Mouse (Mus musculus): ENCODE data around the gene Pld4.
"Not testable (repeated sequence)": the region's sequence is repeated elsewhere in the genome, so short reads cannot be mapped to it uniquely, and the experiment has no call there.

Pld4 gene

DNA sequence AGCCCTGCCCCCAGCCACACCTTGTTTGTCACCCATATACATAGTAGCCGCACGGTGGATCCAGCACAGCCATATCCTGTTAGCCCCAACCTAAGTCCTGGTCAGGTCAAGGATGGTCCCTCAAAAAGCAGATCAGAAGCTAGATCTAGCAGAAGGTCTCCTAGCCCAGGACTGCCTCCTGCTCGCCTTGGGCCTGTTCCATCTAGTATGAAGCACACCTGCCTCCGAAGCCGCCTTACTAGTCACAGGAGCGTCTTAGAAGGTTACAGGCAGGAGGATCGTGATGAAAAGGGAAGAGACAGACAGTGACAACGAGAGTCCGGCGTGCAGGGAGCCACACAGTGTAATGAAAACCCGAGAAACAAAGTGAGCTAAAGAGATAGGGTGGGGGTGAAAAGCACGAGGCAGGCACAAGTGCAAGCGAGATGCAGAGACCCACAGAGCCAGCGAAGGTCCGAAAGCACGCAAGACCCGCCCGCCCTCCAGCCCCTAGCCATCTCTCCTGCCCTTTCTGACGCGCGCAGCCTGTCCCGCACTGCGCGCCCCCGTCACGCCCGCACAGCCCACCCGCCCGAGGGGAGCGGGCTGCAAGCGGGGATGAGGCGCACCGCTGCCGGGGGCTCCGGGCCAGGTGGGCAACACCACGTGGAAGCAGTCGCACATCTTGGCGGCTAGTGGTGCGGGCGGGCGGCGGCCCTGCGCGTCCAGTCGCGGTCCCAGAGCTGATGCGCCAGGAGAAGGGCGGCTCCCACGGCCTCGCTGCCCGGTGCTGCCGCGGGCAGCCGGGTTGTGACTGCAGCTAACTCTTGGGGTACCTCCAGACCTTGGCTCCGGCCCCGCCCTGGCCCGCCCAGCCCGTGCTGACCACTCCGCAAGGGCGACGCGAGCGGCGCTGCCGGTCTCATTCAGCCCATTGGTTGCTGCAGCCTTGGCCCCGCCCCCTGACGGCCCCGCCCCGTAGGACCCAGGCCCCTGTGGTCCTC, 41.7 kb downstream of the Pld4 start, which contains the start of gene Ahnak2:
Gene Ahnak2, minus strand, starts transcription at position 794 of the 983 bp plus-strand sequence.
- DNase-seq (ENCODE audit: low spot score), result peak; percentile 71

DNA sequence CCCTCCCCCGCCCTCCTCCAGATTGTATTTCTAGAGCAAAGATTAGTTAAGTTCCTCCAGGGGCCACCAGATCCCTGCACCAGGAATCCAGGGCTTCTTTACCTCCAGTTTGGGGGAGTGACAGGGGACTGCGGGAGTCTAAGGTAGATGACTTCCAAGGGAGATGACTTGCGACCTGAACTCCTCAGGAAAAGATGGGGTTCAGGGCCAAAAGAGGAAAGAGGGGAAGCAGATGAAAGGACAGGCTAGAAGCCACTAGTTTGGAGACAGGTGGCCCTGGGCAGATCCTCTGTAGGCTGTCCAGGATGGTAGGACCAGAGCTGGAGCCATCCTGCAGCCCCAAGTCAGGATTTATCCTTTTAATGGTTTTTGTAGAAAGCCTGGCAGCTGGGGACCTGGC, 42.5 kb downstream of the Pld4 start:
- no peak for DNase-seq (ENCODE audit: low spot score)

DNA sequence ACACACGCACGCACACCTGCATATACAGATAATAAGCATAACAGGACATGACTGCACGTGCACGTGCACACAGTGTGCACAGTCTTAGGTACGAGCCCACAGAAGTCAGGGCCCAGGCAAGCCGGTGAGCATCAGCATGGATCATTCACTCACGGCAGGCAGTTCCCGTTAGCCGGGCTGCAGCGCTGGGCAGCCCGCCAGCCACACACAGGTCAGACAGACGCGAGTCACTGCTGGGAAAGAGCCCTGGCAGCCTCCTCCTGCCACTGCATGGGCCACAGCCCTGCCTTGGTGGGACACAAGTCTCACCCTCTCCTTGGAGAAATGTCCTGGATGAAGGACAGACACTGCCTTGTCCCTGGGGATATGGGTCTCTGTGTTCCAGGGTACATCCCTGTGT, 43.6 kb downstream of the Pld4 start:
- no peak for DNase-seq (ENCODE audit: low spot score)

DNA sequence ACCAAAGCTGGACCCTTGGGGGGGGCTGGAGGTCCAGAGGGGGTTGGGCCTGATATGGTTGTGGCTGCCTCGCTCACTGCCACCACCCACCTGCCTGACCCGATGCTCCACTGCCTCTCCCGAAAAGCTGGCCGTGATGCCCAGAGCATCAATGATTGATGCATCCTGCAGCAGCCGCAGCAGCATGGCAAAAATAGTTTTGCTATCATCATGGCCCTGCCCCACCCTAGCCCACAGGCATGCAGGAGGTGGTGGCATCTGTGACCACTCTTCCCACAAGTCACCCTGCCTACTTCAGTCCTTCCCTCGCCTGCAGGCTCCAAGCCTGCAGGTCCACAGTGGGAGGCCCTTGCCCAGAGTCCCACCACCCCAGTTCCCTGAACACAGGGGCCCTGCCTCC, 45.6 kb downstream of the Pld4 start:
- no peak for DNase-seq (ENCODE audit: low spot score)

DNA sequence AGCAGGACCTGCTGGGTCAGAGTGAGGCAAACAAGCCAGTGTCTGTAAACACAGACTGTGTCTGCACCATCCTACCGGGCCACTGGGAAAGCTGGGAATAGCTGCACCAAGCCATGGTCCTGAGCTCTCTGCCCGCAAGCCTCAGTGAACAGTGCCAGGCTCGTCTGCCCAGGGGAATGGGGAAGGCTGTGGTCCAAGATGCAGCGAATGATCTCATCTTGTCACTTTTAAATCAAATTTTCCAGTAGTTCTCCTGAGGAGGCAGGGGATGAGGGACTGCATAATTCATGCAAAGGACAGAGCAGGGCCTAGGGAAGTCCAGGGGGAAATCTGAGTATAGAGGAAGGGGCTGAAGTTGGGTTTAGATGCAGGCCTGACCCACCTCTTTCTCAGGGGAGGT, 47.3 kb downstream of the Pld4 start:
- DNase-seq (ENCODE audit: low spot score), result no peak

DNA sequence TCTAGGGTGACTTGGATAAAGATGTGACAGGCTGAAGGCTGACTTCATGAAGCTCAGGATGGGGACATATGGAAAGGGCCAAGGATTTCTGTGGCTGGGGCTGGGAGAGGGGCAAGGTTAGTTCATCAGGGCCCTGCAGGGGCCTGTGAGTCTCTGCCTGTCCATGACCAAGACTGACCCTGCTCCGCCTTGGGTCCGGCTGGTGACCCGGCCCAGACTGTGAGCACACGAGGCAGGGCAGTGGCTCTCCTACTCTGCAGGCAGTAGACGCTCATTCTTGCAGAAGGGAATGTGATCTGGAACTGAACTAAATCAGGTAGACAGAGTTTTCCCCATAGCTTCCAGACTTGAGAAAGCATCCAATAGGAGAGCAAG, 47.7 kb downstream of the Pld4 start:
- DNase-seq (ENCODE audit: low spot score), result no peak

DNA sequence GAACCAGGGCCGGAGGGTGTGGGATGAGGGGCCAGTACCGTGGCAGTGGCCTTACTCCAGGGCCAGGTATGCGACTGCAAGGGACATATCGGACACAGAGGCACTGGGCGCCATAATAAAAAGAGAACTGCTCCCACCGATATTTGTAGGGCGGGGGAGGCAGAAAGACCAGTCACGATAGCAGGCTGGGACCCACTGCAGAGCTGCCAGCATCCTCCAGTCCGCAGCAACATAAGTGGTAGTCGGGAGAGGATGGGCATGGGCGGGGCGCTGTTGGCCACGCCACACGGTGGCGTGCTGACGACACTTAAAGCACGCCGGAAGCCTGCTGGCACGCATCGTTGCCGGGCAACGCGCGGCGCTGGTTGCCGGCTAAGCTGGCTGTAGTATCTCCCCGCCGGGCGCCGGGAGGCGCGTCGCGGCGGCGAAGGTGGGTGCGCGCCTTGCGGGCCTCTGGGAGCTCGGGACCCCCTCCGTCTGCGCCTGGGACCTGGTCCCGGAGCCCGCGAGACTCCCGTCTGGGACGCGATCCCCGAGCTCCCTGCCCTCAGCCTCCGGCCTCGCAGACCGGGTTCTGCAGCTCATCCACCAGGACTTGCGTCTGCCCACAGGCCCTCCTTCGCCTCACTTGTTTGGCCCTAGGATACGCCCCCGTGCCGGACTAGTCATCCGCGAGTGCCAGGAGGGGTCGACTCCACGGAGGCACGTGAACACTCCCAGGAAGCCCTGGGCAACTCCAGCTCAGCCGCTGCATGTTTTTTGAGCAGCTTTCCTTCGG, 48.3 kb downstream of the Pld4 start, which contains the start of gene Clba1:
Gene Clba1, plus strand, starts transcription at position 351 of the 778 bp plus-strand sequence.
- DNase-seq (ENCODE audit: low spot score), result peak; percentile 95

DNA sequence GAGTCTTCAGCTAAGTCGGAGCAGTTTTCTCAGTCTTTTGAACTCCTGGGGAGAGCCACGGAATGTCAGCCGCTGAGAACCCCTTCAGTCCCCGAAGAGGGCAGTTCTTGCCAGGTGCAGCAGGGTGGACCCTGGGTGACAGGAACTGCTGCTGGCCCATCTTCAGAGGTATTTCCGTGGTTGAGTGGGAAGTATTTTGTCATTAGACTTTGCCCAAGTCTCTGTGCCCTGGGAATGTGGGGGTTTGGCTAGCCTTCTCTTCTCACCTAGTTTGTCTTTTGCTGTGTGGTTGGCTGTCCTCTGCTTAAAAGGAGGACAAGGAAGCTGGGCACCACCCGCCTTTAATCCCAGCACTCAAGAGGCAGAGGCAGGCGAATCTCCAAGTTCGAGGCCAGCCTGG, 49.2 kb downstream of the Pld4 start:
- DNase-seq (ENCODE audit: low spot score), result no peak

DNA sequence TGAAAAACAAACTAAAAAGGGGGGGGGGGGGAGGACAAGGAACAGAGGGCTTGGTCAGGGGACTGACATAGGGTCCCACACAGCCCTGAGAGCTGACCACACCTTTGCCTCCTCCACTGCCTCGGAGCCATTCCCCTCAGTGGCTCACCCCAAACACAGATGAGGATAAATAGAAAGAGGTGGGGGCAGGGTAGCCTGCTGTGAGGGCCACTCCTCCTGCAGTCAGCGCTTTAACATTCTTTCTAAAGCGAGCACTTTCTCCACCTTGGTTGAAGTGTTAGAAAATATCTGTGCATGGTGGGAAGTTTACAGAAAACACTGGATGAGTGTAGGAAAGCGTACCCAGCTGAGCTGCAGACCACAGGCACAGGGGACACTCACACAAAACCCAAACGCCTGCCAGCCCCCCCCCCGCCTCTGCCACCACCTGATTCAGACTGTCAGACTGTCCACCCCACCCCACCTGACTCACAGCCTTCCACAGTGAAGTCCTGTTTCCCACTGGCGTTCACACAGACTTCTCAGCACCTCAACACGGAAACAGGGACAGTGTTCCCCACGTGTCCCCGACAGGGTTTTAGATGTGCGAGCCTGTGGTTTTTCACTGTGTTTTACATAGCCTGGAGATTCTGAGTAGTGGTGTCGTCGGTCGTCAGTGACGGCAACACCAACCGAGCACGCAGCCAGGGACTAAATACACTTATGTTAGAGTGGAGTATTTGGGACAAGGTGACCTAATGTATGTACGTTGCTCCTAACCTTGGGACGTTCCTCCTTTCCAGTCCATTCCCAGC, 49.8 kb downstream of the Pld4 start:
- DNase-seq (ENCODE audit: low spot score), result no peak

DNA sequence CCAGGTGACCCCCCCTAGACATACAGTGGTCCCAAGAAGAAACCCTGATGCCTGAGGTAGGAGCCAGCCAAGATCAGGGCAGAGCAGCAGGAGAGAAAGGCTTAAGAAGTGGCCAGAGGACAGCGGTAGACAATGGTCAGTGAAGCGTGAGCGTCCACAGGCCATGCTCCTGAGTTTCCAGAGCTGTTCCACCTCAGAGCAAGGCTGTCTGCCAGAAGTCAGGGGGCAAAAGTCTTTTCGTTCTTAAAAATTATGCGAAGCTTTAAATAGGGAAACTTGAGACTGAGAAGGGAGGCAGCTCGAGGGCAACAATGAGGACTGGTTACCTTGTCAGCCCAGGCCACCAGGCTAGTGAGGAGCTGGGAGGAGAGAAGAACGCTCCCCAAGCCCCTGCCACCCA, 52.9 kb downstream of the Pld4 start:
- no peak for DNase-seq (ENCODE audit: low spot score)

DNA sequence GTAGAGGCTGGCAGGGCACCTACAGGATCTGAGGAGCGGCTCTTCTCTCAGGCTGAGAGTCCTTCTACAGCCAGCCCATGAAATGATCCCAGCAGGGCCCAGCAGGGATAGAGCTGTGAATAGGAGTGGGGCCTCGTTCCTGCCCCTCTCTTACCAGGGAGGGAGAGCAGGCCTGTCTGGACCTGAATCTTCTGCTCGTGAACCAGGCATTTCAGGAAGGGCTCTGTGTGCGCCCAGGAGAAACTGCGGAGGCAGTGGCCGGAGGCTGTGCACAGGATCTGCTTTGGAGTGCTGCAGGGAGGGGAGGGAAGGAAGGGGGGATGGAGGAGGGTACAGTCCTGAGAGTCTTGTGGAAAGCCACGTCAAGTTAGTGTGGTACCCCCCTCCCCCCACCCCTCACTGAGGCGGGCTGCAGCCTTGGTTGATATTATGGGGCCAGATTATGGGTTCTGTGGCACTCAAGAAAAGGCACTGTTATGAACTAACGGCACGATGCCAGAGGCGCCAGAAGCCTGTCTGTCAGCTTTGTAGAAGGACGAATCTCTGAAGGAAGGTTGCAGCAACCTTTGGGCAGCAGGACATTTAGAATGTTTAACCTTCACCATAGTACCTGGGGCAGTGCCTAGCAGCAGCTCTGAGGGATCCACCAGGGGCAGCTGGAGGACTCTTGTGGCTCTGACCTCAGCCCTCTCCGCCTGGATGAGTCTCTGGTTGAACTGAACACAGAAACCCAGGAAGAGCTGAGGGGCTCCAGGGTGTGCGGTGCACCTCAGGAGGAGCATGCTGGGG, 54.4 kb downstream of the Pld4 start:
- no peak for DNase-seq (ENCODE audit: low spot score)

DNA sequence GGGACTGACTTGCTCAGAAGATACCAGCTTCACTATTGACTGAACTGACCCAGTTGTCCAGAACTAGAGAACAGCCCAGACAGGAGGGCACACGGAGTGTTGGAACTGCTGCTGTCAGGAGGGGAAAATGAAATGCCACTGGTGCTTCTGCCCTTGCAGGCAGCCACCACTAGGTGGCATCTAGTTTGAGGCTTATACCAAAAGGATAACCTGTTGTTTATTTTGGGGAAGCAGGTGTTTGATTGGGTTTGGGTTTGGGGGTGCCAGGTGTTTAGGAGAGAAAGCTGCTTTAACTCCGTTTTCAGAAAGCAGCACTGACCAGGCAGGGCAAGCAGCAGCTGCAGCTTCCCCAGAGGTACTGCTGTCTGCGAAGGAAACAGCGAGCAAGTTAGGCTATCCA, 55.8 kb downstream of the Pld4 start:
- no peak for DNase-seq (ENCODE audit: low spot score)

DNA sequence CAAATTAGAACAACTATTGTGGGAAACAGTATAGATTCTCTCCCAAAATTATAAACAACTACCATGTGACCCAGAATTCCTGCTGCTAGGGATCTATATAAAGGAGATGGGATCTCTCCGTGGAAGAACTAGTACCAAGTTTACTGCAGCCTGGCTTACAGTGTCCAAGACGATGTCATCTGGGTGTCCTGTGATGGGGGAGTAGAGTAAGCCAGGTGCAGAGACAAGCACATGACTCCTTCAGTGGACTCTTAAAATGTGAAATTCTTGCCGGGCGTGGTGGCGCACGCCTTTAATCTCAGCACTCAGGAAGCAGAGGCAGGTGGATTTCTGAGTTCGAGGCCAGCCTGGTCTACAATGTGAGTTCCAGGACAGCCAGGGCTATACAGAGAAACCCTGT, 56.4 kb downstream of the Pld4 start:
- not testable (repeated sequence) for DNase-seq (ENCODE audit: low spot score)
